Mouse (Mus musculus): ENCODE measurements around the gene Serpind1. TPM values are rescaled to one million over a fixed set of nuclear protein-coding genes. Genes with fewer than 3 reads are reported as not detected.

Gene Serpind1
- total RNA-seq, 2 experiments from 2014 or later, result 0.18 to 0.32 TPM

DNA sequence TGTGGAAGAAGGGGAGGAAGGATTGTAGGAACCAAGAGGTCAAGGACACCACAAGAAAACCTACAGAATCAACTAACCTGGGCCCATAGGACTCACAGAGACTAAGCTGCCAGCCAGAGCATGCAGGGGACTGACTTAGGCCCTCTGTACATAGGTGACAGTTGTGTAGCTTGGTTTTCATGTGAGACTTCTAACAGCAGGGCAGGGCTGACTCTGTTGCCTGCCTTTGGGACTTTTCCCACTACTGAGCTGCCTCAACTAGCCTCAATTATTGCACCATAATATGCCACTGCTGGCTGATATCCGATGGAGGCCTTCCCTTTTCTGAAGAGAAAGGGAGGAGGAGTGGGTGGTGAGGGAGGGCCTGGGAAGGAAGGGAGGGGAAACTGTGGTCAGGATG is 15.6 kb downstream of the Serpind1 start:
- no peak for DNase-seq

DNA sequence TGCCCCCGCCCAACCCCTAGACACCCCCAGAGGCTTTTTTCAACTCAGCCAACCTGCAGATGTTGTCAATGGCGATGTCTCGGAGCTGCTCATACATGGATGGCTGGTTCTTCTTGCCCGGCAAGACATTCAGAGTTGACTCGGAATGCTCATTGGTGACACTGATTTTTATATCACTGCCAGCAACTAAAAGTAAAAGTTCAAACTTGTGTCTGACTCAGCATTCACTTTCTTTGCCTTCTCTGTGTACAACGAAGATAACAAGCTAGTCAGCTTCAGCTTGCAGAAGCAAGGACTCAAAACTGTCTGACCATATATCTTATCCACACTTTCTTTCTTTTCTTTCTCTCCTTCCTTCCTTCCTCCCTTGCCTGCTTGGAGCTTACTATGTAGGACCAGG is 24.9 kb downstream of the Serpind1 start:
- no peak for DNase-seq

DNA sequence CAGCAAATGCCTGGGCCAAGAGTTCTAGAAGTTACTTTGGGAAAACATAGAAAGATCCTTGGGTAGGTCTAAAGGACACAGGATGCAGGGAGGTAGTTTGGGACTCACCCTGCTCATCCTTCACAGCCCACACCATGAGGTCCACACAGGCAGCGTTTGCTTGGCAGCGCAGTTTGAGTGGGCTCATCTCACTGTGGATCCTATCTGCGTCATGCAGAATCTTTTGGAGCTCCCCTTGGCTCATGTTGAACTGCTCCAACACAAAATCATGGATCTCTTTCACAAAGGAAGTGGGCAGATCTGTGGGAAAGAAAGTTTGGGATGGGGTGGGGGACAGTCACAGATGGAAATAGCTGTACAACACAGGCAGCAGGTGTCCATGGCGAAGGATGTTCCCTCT is 27.6 kb downstream of the Serpind1 start:
- no peak for DNase-seq

DNA sequence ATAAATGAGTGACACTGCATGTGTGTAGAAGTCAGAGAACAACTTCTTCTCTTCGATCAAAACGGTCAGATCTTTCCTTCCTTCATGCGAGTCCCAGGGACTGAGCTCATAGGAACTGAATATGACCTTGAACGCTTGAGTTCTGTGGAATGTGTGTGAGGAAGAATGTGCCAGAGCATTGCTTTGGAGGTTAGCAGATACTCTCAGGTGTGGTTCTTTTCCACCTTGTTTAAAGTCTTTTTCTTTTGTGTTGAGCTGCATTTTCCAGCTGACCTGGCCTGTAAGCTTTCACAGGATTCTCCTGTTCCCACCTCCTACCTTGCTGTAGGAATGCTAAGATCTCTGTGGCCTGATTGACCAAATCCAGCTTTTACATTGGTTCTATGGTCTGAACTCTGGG is 51.1 kb downstream of the Serpind1 start:
- no peak for DNase-seq

DNA sequence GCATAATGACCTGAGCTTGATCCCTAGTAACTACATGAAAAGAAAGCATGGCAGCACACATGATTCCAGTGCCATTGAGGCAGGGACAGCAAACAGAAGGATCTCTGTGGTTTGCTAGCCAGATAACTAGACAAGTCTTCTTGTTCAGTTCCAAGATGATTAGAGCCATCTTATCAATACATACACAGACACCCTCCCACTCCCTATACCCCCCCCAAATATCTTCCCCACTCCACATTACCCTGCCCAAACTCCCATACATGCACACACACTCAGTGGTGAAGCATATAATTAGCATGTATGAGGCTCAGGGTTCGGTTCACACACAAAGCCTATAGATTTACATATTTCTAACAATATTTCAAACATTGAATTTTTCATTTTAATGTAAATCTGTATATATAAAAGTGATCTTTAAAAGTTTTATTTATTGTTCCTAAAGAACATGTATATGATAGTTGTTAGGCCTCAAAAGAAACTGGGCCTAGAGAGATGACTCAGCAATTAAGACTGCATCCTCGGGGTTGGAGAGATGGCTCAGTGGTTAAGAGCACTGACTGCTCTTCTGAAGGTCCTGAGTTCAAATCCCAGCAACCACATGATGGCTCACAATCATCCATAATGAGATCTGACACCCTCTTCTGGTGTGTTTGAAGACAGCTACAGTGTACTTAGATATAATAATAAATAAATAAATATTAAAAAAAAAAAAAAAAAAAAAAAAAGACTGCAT is 52.6 kb downstream of the Serpind1 start:
- DNase-seq, result no peak

DNA sequence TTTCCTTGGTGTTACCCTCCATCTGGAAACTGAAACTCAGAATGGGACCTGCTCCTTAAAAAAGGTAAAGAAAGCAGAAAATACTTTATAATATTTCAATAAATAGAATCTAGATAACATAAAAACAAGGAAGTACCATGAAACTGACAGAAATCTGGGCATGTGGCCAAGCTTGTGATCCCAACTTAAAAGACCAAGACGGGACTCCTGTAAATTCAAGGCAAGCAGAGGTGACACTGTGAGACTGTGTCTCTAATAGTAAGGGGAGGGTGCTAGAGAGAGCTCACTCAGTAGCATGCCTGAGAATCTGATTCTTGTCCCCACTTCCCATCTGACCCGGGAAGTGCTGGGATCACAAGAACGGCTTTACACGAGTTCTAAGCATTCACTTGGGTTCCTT is 61.6 kb downstream of the Serpind1 start:
- DNase-seq, result no peak

Other genes starting within 250 kb of the Serpind1 start
- 10 to 100 TPM; 22.6 to 25.1 TPM for gene Ppil2, start 220.1 kb upstream of the Serpind1 start, total RNA-seq (2021)
- gene 2610318N02Rik, start 206.2 kb upstream of the Serpind1 start, total RNA-seq (2021), result not detected
- gene Sdf2l1, start 199.0 kb upstream of the Serpind1 start, total RNA-seq (2021), result 1 to 10 TPM; 5.4 to 7.5 TPM
- under 1 TPM in 1 of 2 experiments, not detected in 1; 0.29 TPM for gene Ydjc, start 186.8 kb upstream of the Serpind1 start, total RNA-seq (2021)
- under 1 TPM in 1 of 2 experiments, not detected in 1; 0.19 TPM for gene Ccdc116, start 184.1 kb upstream of the Serpind1 start, total RNA-seq (2021)
- 100 to 1,000 TPM; 129 to 132 TPM for gene Ube2l3, start 128.7 kb upstream of the Serpind1 start, total RNA-seq (2021)
- not detected for gene Rimbp3, start 122.8 kb upstream of the Serpind1 start, total RNA-seq (2021)
- gene Hic2, start 97.8 kb upstream of the Serpind1 start, total RNA-seq (2021), result under 1 TPM; 0.83 to 0.97 TPM
- 1 to 10 TPM; 1.3 to 1.7 TPM for gene Tmem191c, start 55.3 kb upstream of the Serpind1 start, total RNA-seq (2021)
- gene Snap29, start 74.6 kb downstream of the Serpind1 start, total RNA-seq (2021), result 10 to 100 TPM; 15.2 to 16.5 TPM
- 10 to 100 TPM; 15.9 to 20.4 TPM for gene Pi4ka, start 74.9 kb downstream of the Serpind1 start, total RNA-seq (2021)
- 10 to 100 TPM; 19.2 to 21.6 TPM for gene Crkl, start 120.6 kb downstream of the Serpind1 start, total RNA-seq (2021)
- under 1 TPM; 0.18 to 0.35 TPM for gene Aifm3, start 158.2 kb downstream of the Serpind1 start, total RNA-seq (2021)
- gene Lztr1, start 177.3 kb downstream of the Serpind1 start, total RNA-seq (2021), result 10 to 100 TPM; 19.2 to 23.6 TPM
- 10 to 100 TPM; 12.8 to 14.5 TPM for gene Thap7, start 199.8 kb downstream of the Serpind1 start, total RNA-seq (2021)
- gene Lrrc74b, start 229.9 kb downstream of the Serpind1 start, total RNA-seq (2021), result 1 to 10 TPM; 1.2 to 2.0 TPM
- gene P2rx6, start 230.5 kb downstream of the Serpind1 start, total RNA-seq (2021), result 1 to 10 TPM; 8.7 to 9.1 TPM

All from gastrocnemius, postnatal 25 days (tissue).